Mouse (Mus musculus): ENCODE data around the gene Rxylt1. TPM values are rescaled to one million over a fixed set of nuclear protein-coding genes. Genes with fewer than 3 reads are reported as not detected.

The Rxylt1 gene
- polyA plus RNA-seq, 1 experiment from 2014 or later, result 60.3 TPM

GRCm38 (mm10) chr10:122102675-122103074 lies 5.5 kb upstream of the Rxylt1 start:
- Histone ChIP-seq H3K9ac (replicated peaks; ENCODE audit: low read depth, low read length) (no peak overlapping the region), H3K36me3 (ENCODE audit: control insufficient read depth, insufficient read depth, low read length) (no peaks in the 10 kb centered on the region), H3K27ac (ENCODE audit: low read length) (no peak overlapping the region), H3K9me3 (ENCODE audit: control insufficient read depth, low read depth, low read length) (no peaks in the 10 kb centered on the region), H3K27me3 (ENCODE audit: control insufficient read depth, insufficient read depth, low read length) (no peaks in the 10 kb centered on the region), H3K4me1 (ENCODE audit: control insufficient read depth, insufficient read depth, low read length) (no peaks in the 10 kb centered on the region), H3K4me2 (replicated peaks; ENCODE audit: low read depth, low read length) (no peak overlapping the region), H3K4me3 (ENCODE audit: low read depth, low read length) (no peak overlapping the region)
- no peak for ATAC-seq (ENCODE audit: insufficient number of reproducible peaks, insufficient read depth, low FRiP score, low read depth)
- 83% methylated on average over 5 of the region's 5 CpGs for WGBS

GRCm38 (mm10) chr10:122096462-122096979 lies 650 bp downstream of the Rxylt1 start:
- under 1% methylated on average over 48 of the region's 48 CpGs for WGBS
- Histone ChIP-seq H3K9me3 (ENCODE audit: control insufficient read depth, low read depth, low read length) (no peaks in the 10 kb centered on the region), H3K36me3 (ENCODE audit: control insufficient read depth, insufficient read depth, low read length) (no peaks in the 10 kb centered on the region), H3K27me3 (ENCODE audit: control insufficient read depth, insufficient read depth, low read length) (no peaks in the 10 kb centered on the region), H3K27ac (ENCODE audit: low read length) (peak overlapping the region; percentile 94), H3K9ac (replicated peaks; ENCODE audit: low read depth, low read length) (peak overlapping the region; percentile 79), H3K4me1 (ENCODE audit: control insufficient read depth, insufficient read depth, low read length) (peaks cover 10% of the 10 kb centered on the region; the same call in 1 of the 2 replicates), H3K4me2 (replicated peaks; ENCODE audit: low read depth, low read length) (peak overlapping the region; percentile 60), H3K4me3 (ENCODE audit: low read depth, low read length) (peak overlapping the region; percentile 79)
- peak; percentile 74 for ATAC-seq (ENCODE audit: insufficient number of reproducible peaks, insufficient read depth, low FRiP score, low read depth)

GRCm38 (mm10) chr10:122090472-122090871 lies 6.7 kb downstream of the Rxylt1 start:
- no peak overlapping the region for H3K4me2 ChIP-seq (replicated peaks; ENCODE audit: low read depth, low read length)
- H3K4me1 ChIP-seq (ENCODE audit: control insufficient read depth, insufficient read depth, low read length), result peaks cover 6% of the 10 kb centered on the region; the same call in 1 of the 2 replicates
- WGBS, result 97% methylated on average over 1 of the region's 1 CpGs
- peaks cover 11% of the 10 kb centered on the region; the same call in 1 of the 2 replicates for H3K9me3 ChIP-seq (ENCODE audit: control insufficient read depth, low read depth, low read length)
- H3K27ac ChIP-seq (ENCODE audit: low read length), result no peak overlapping the region
- no peak overlapping the region for H3K9ac ChIP-seq (replicated peaks; ENCODE audit: low read depth, low read length)
- no peaks in the 10 kb centered on the region for H3K27me3 ChIP-seq (ENCODE audit: control insufficient read depth, insufficient read depth, low read length)
- H3K4me3 ChIP-seq (ENCODE audit: low read depth, low read length), result no peak overlapping the region
- peaks cover 19% of the 10 kb centered on the region for H3K36me3 ChIP-seq (ENCODE audit: control insufficient read depth, insufficient read depth, low read length)
- ATAC-seq (ENCODE audit: insufficient number of reproducible peaks, insufficient read depth, low FRiP score, low read depth), result no peak

GRCm38 (mm10) chr10:122081352-122081751 lies 15.8 kb downstream of the Rxylt1 start:
- Histone ChIP-seq H3K27ac (ENCODE audit: low read length) (no peak overlapping the region), H3K4me2 (replicated peaks; ENCODE audit: low read depth, low read length) (no peak overlapping the region), H3K4me3 (ENCODE audit: low read depth, low read length) (no peak overlapping the region), H3K36me3 (ENCODE audit: control insufficient read depth, insufficient read depth, low read length) (no peaks in the 10 kb centered on the region), H3K4me1 (ENCODE audit: control insufficient read depth, insufficient read depth, low read length) (no peaks in the 10 kb centered on the region), H3K9ac (replicated peaks; ENCODE audit: low read depth, low read length) (no peak overlapping the region), H3K27me3 (ENCODE audit: control insufficient read depth, insufficient read depth, low read length) (no peaks in the 10 kb centered on the region), H3K9me3 (ENCODE audit: control insufficient read depth, low read depth, low read length) (no peaks in the 10 kb centered on the region)
- ATAC-seq (ENCODE audit: insufficient number of reproducible peaks, insufficient read depth, low FRiP score, low read depth), result no peak
- 92% methylated on average over 1 of the region's 1 CpGs for WGBS

GRCm38 (mm10) chr10:122069153-122069552 lies 28.0 kb downstream of the Rxylt1 start:
- Histone ChIP-seq H3K27me3 (ENCODE audit: control insufficient read depth, insufficient read depth, low read length) (no peaks in the 10 kb centered on the region), H3K9me3 (ENCODE audit: control insufficient read depth, low read depth, low read length) (no peaks in the 10 kb centered on the region), H3K36me3 (ENCODE audit: control insufficient read depth, insufficient read depth, low read length) (no peaks in the 10 kb centered on the region), H3K4me3 (ENCODE audit: low read depth, low read length) (no peak overlapping the region), H3K9ac (replicated peaks; ENCODE audit: low read depth, low read length) (no peak overlapping the region), H3K27ac (ENCODE audit: low read length) (no peak overlapping the region), H3K4me1 (ENCODE audit: control insufficient read depth, insufficient read depth, low read length) (no peaks in the 10 kb centered on the region), H3K4me2 (replicated peaks; ENCODE audit: low read depth, low read length) (no peak overlapping the region)
- no peak for ATAC-seq (ENCODE audit: insufficient number of reproducible peaks, insufficient read depth, low FRiP score, low read depth)

- H3K27me3 ChIP-seq (ENCODE audit: control insufficient read depth, insufficient read depth, low read length), result no peaks in the 10 kb centered on the region
- no peaks in the 10 kb centered on the region for H3K4me1 ChIP-seq (ENCODE audit: control insufficient read depth, insufficient read depth, low read length)
Observed at GRCm38 (mm10) chr10:122055826-122056225, 41.3 kb downstream of the Rxylt1 start.

GRCm38 (mm10) chr10:122054535-122054934 lies 42.6 kb downstream of the Rxylt1 start:
- Histone ChIP-seq H3K4me3 (ENCODE audit: low read depth, low read length) (no peak overlapping the region), H3K9me3 (ENCODE audit: control insufficient read depth, low read depth, low read length) (no peaks in the 10 kb centered on the region), H3K27me3 (ENCODE audit: control insufficient read depth, insufficient read depth, low read length) (no peaks in the 10 kb centered on the region), H3K27ac (ENCODE audit: low read length) (no peak overlapping the region), H3K4me2 (replicated peaks; ENCODE audit: low read depth, low read length) (no peak overlapping the region), H3K9ac (replicated peaks; ENCODE audit: low read depth, low read length) (no peak overlapping the region), H3K36me3 (ENCODE audit: control insufficient read depth, insufficient read depth, low read length) (no peaks in the 10 kb centered on the region), H3K4me1 (ENCODE audit: control insufficient read depth, insufficient read depth, low read length) (no peaks in the 10 kb centered on the region)
- ATAC-seq (ENCODE audit: insufficient number of reproducible peaks, insufficient read depth, low FRiP score, low read depth), result no peak
- WGBS, result 14% methylated on average over 8 of the region's 8 CpGs

More at GRCm38 (mm10) chr10:122055826-122056225, 41.3 kb downstream of the Rxylt1 start:
- Histone ChIP-seq H3K4me3 (ENCODE audit: low read depth, low read length) (no peak overlapping the region), H3K9ac (replicated peaks; ENCODE audit: low read depth, low read length) (no peak overlapping the region), H3K27ac (ENCODE audit: low read length) (no peak overlapping the region), H3K9me3 (ENCODE audit: control insufficient read depth, low read depth, low read length) (no peaks in the 10 kb centered on the region), H3K36me3 (ENCODE audit: control insufficient read depth, insufficient read depth, low read length) (no peaks in the 10 kb centered on the region), H3K4me2 (replicated peaks; ENCODE audit: low read depth, low read length) (no peak overlapping the region)
- WGBS, result 90% methylated on average over 6 of the region's 6 CpGs
- ATAC-seq (ENCODE audit: insufficient number of reproducible peaks, insufficient read depth, low FRiP score, low read depth), result no peak

GRCm38 (mm10) chr10:122051831-122052230 lies 45.3 kb downstream of the Rxylt1 start:
- Histone ChIP-seq H3K9me3 (ENCODE audit: control insufficient read depth, low read depth, low read length) (no peaks in the 10 kb centered on the region), H3K4me1 (ENCODE audit: control insufficient read depth, insufficient read depth, low read length) (no peaks in the 10 kb centered on the region), H3K4me3 (ENCODE audit: low read depth, low read length) (no peak overlapping the region), H3K27me3 (ENCODE audit: control insufficient read depth, insufficient read depth, low read length) (no peaks in the 10 kb centered on the region), H3K36me3 (ENCODE audit: control insufficient read depth, insufficient read depth, low read length) (no peaks in the 10 kb centered on the region), H3K9ac (replicated peaks; ENCODE audit: low read depth, low read length) (no peak overlapping the region), H3K4me2 (replicated peaks; ENCODE audit: low read depth, low read length) (no peak overlapping the region), H3K27ac (ENCODE audit: low read length) (no peak overlapping the region)
- 29% methylated on average over 6 of the region's 6 CpGs for WGBS
- ATAC-seq (ENCODE audit: insufficient number of reproducible peaks, insufficient read depth, low FRiP score, low read depth), result no peak

- no peaks in the 10 kb centered on the region for H3K4me1 ChIP-seq (ENCODE audit: control insufficient read depth, insufficient read depth, low read length)
- WGBS, result 12% methylated on average over 43 of the region's 44 CpGs
- H3K27me3 ChIP-seq (ENCODE audit: control insufficient read depth, insufficient read depth, low read length), result no peaks in the 10 kb centered on the region
- H3K9me3 ChIP-seq (ENCODE audit: control insufficient read depth, low read depth, low read length), result no peaks in the 10 kb centered on the region
- peak overlapping the region; percentile 85 for H3K27ac ChIP-seq (ENCODE audit: low read length)
- ATAC-seq (ENCODE audit: insufficient number of reproducible peaks, insufficient read depth, low FRiP score, low read depth), result peak; percentile 80
- peak overlapping the region; percentile 87 for H3K9ac ChIP-seq (replicated peaks; ENCODE audit: low read depth, low read length)
- peak overlapping the region; percentile 71 for H3K4me2 ChIP-seq (replicated peaks; ENCODE audit: low read depth, low read length)
- no peaks in the 10 kb centered on the region for H3K36me3 ChIP-seq (ENCODE audit: control insufficient read depth, insufficient read depth, low read length)
- peak overlapping the region; percentile 73 for H3K4me3 ChIP-seq (ENCODE audit: low read depth, low read length)
Observed at GRCm38 (mm10) chr10:122047727-122048365, 49.3 kb downstream of the Rxylt1 start.
